Mouse (Mus musculus) cerebellum, postnatal 14 days (tissue): ENCODE results near the gene Slc27a3.

Experiments
- DNase-seq, 2 experiments: peaks; one replicate each; pipeline ENCODE4 v3.0.0; 2021; ENCODE audit warnings: mixed read lengths in 2 of 2

Gene Slc27a3

DNA sequence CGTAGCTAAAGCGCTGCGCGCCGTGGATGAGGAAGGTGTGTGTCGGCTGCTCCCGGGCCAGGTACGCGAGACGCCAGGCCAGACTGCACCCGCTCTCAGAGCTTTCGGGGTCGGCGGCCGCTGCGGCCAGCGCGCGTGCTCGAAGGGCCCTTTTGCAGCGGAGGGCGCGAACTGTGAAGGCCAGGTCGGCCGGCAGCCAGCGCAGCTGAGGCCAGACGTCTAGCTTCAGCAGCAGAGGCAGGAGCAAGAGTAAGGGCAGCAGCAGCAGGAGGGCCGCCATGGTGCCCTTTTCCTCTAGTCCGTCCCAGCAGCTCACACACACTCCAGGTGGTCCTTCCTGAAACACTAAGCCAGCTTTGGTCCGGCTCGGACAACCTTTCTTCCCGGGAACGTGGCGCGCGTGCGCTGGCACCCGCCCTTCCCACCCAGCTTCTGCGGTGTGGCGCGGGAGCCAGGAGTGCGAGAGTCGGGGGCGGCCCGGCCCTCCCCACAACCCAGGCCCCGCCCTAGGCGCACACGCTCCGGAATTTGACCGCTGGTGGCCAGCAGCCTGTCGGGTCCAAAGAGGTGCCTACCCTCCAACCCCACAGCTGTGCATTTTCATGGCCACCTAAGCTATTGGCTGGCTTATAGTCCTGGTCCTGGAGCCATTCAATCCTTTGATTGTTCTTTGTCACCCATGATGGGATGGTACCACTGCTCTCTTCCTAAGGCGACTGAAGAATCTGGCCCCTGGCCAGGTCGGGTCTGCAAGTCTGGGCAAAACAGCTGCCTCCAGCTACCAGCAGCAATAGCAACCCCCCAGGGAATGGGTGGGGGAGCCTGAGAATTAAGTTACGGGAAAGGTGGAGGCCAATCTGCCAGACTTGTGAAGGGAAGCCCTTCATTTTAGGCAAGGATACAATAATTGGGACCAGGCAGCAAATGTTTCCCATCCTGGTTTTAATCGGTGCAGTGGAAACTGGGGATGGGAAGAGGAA is at the start of gene Slc27a3:
Gene Slc27a3 (minus strand): TSS at position 428 of the 980 bp plus-strand sequence.
- peak; percentile 67 for DNase-seq

- no peak for DNase-seq
Measured at GRCm38 (mm10) chr3:90437131-90437530, 47.4 kb upstream of the Slc27a3 start.

DNA sequence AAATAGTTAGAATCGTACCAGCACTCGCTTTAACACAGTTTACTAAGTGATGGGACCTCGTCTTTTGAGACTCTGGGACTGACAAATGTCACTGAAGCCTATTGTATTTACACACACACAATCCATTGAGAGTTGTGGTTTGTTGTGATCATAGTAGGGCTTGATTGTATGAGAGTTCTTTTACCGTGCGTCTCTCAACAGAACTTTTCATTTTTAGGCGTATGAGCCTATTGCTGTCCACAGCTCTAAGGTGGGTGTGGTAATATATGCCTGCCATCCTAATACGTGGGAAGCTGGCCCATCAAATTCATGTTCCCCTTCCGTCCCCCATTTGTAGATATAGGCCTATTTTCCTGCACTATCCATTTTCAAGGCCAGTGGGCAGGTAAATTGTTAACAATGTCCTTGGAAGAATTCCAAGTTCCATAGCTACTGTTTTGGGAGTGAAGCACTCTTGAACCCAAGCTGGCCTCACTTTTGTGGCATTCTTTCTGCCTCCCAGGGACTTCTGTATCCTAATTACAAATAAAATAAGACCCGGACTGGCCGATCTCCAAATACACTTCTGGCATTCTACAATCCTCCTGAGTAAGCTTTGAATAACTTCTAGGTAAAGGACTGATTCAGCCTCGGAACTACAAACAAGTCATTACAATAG is 44.5 kb upstream of the Slc27a3 start:
- DNase-seq = peak; percentile 32 to 36

DNA sequence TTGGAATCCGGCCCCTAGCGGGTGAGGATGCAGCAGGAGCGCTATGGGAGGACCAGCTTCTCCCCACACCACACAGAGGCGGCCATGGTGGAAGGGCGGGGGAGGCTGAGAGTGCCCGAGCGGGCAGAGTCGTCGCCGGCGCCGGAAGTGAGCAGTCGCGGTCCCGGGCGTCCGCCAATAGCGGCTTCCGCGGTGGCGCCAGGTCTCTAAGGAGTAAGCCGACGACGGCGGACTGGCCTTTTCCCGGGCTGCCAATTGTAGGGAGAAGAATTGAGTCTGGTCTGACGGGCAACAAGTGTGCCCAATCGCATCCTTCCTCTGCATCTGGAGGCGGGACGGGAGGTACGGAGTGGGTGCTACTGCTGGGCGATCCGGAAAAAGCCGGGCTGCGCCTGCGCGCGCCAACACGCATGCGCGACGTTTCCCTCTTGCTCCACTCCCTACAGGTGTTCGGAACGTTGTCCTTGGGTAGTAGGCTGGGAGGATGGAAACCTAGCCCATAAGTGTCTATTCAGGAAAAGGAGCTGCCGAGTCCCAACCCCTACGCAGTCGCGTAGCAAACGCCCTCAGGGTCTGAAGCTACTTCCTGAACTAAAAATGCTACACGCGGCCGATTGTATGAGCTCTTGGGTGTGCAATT is 43.8 kb upstream of the Slc27a3 start, which contains the start of gene Ints3:
Gene Ints3 (minus strand): TSS at position 242 of the 640 bp plus-strand sequence.
- peak; percentile 100 for DNase-seq

- DNase-seq = peak in 1 of 2 experiments; percentile 61
Measured at GRCm38 (mm10) chr3:90432811-90433219, 43.1 kb upstream of the Slc27a3 start.

DNA sequence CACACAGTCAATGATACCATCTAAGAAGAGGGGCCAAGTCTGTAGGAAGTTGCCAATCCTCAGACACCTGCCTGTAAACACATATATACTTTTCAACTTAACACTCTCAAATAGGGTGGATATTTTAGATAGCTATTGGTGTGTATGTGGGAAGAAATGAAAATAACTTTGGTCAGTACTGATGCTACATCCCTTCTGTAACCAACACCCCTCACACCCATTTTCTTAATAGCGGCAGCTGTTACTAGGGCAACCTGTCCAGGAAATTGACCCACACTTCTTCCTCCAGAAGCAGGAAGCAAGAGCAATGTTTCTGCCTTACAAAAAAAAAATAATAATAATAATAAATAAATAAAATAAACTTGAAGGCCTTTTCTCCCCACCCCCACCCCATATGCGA is 42.6 kb upstream of the Slc27a3 start:
- no peak for DNase-seq

- no peak for DNase-seq
Measured at GRCm38 (mm10) chr3:90429576-90429975, 39.8 kb upstream of the Slc27a3 start.

- no peak for DNase-seq
Measured at GRCm38 (mm10) chr3:90428186-90428585, 38.4 kb upstream of the Slc27a3 start.

GRCm38 (mm10) chr3:90427574-90427973 is 37.8 kb upstream of the Slc27a3 start:
- DNase-seq = no peak

DNA sequence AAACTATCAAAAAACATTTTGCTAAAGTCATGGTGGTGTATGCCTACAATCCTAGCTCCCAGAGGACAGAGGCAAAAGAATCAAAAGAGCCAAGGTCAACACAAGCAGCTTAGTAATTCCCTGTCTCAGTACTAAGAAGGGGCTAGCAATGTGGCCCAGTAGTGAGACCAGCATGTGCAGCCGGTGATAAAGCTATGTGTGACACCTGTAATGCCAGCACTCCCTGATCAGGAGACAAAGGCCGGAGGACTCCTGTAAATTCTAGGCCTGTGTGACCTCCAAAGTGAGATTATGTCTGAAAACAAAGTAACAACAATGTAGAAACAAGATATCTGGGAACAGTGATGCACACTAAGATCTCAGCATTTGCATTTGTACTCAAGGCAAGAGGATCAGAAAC is 35.8 kb upstream of the Slc27a3 start:
- no peak for DNase-seq

GRCm38 (mm10) chr3:90423549-90423948 is 33.8 kb upstream of the Slc27a3 start:
- no peak for DNase-seq

DNA sequence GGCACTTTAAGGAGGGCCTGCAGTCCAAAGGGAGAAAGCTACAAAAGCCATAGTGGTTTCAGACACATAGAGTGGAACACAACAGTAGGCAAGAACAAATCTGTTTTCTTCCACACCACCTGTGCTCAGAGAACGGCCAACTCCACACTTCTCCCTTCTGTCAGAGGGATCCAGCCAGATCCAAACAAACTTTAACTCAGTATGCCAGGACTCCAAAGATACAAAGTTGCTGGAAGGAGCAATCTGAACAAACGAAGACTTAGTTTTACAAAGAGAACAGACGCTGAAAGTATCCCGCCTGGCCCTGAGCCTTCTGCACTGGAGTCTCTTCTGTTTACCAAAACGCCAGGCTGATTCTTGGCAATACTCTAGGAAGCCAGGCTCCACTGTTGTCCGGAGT is 31.0 kb upstream of the Slc27a3 start:
- no peak for DNase-seq

DNA sequence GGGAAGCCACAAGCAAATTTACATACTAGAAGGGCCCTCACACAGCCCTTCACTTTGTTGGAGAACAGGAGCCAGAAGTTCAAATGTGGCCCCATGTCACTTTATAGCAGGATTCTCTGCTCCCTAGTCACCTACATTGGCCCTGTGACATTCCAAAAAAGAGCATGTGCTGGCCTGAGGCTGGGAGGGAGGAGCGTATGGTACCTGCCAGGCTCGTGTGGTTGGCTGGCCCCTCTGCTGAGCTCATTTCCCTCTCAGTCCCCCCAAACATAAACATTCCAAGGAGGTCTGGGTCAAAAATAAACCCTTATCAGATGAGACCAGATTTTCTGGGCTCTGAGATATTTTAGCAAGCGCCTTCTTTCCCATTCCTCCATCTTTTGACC is 23.3 kb upstream of the Slc27a3 start:
- DNase-seq = no peak

- DNase-seq = peak; percentile 84 to 85
Measured at GRCm38 (mm10) chr3:90412312-90413010, 22.7 kb upstream of the Slc27a3 start.

DNA sequence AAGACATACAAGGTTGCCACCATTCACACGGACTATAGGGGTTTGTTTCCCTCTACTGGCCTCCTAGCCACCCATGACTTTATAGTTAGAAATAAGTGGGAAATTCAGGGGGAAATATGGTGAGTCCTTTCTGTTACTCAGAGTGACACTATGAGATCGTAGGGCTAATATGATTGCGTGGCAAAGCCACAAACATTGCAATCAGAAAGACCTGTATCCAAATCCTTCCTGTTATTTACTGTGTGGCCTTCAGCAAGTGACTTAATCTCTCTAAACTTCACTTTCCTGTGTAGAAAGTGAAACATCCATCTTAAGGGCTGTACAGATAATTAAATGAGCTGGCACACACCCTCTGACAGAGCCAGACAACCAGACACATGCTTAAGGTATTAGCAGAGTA is 19.0 kb upstream of the Slc27a3 start:
- DNase-seq = no peak

DNA sequence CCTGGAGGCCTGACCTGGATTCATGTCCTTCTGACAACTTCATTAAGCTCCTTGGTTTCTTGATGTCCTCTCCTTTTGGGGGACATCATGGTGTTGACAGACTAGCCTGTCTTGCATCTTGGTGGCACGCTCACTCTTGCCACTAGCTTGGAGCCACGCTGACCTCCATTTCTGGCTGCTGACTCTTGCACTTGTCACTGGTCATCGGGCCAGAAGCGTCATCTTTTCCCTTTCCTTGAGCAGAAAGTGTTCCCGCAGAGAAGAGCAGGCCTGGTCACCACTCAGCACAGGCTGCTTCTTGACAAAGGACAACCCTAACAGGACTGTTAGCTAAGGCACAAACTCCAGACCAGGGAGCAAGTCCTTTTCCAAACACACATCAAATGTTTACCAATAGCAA is 16.7 kb upstream of the Slc27a3 start:
- no peak for DNase-seq

- no peak for DNase-seq
Measured at GRCm38 (mm10) chr3:90404609-90405008, 14.9 kb upstream of the Slc27a3 start.

DNA sequence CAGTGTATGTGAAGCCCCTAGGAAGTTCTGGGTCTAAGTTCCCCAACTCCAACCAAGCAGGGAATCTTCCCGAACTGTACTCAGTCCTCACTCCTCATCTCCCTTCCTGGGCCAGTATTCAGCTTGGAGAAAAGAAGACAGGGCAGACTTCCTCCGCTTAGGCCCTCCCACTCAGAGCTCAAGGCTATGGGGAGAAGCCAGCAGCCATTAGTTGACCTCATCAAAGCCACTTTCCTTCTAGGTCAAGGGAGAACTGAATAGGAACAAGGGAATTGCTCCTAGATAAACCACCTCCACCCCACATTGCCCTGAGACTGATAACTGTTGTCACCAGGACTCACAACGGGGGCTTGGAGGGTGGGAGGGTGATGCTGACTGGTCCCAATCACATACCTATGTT is 14.4 kb upstream of the Slc27a3 start:
- no peak for DNase-seq

- no peak for DNase-seq
Measured at GRCm38 (mm10) chr3:90400993-90401392, 11.3 kb upstream of the Slc27a3 start.

- DNase-seq = no peak
Measured at GRCm38 (mm10) chr3:90395629-90396028, 5.9 kb upstream of the Slc27a3 start.

- no peak for DNase-seq
Measured at GRCm38 (mm10) chr3:90392661-90393060, 2.9 kb upstream of the Slc27a3 start.

GRCm38 (mm10) chr3:90391941-90392340 is 2.2 kb upstream of the Slc27a3 start:
- DNase-seq = no peak

GRCm38 (mm10) chr3:90391004-90391403 is 1.3 kb upstream of the Slc27a3 start:
- DNase-seq = no peak
